Mouse (Mus musculus) limb, embryonic 13.5 days (tissue): ENCODE measurements at regions not wholly inside any gene's neighbourhood (a gene's known extent, or its start where the extent isn't known, plus 50 kb on each side); places are given as distances from the start of the nearest gene placed in this dataset.

Experiments
- ATAC-seq: fragments of 200-750 bp; cut with Nextera tagmentation; 2 replicates; pipeline ENCODE4 v1.8.0; 2017; ENCODE audit warnings: low read depth, moderate number of reproducible peaks, moderate TSS enrichment; ENCODE audit not compliant: low FRiP score
- H3K27ac ChIP-seq: fragments of 300-500 bp; sonication (generic); 2 replicates; pipeline ENCODE4 v1.5.1; 2015; ENCODE audit warnings: inconsistent platforms, mild to moderate bottlenecking, moderate library complexity
- H3K27me3 ChIP-seq: fragments of 300-500 bp; sonication (generic); 2 replicates; pipeline ENCODE4 v1.6.1; 2015; ENCODE audit warnings: mild to moderate bottlenecking, inconsistent platforms
- H3K36me3 ChIP-seq: fragments of 300-500 bp; sonication (generic); 2 replicates; pipeline ENCODE4 v1.6.1; 2015; ENCODE audit warnings: inconsistent platforms, mild to moderate bottlenecking, moderate library complexity
- H3K4me1 ChIP-seq: fragments of 300-500 bp; sonication (generic); 2 replicates; pipeline ENCODE4 v1.6.1; 2015; ENCODE audit warnings: inconsistent platforms
- H3K4me2 ChIP-seq: fragments of 300-500 bp; sonication (generic); replicated peaks from 2 replicates; pipeline ENCODE4 v1.6.1; 2015; ENCODE audit warnings: inconsistent platforms, mild to moderate bottlenecking, moderate library complexity
- H3K4me3 ChIP-seq: fragments of 300-500 bp; sonication (generic); 2 replicates; pipeline ENCODE4 v1.5.1; 2015; ENCODE audit warnings: moderate library complexity, mild to moderate bottlenecking, inconsistent platforms
- H3K9ac ChIP-seq: fragments of 300-500 bp; sonication (generic); 2 replicates; pipeline ENCODE4 v1.6.1; 2015; ENCODE audit warnings: mild to moderate bottlenecking, inconsistent platforms
- H3K9me3 ChIP-seq: fragments of 300-500 bp; sonication (generic); 2 replicates; pipeline ENCODE4 v1.6.1; 2016; ENCODE audit warnings: inconsistent platforms
- WGBS: fragments of 180-500 bp; shearing (Covaris S2); methylation state at CpG from one replicate; pipeline ENCODE4 v1.1.7; 2015; 5-methylcytosine and 5-hydroxymethylcytosine counted together

- Histone ChIP-seq H3K36me3 (no peaks in the 10 kb centered on the region), H3K4me1 (peaks cover 18% of the 10 kb centered on the region), H3K27ac (no peak overlapping the region), H3K9me3 (no peaks in the 10 kb centered on the region), H3K4me3 (no peak overlapping the region), H3K9ac (no peak overlapping the region), H3K27me3 (no peaks in the 10 kb centered on the region), H3K4me2 (no peak overlapping the region)
- no peak for ATAC-seq
- WGBS = 56% methylated on average over 10 of the region's 10 CpGs
These were observed 78.3 kb upstream of the Prickle1 start for GRCm38 (mm10) chr15:93673976-93674375.

- 10% methylated on average over 5 of the region's 5 CpGs for WGBS
- ATAC-seq = peak; percentile 67; the same call in 1 of the 2 replicates
- H3K36me3 ChIP-seq = no peaks in the 10 kb centered on the region
- H3K27me3 ChIP-seq = no peaks in the 10 kb centered on the region
- peak overlapping the region; percentile 6; the same call in 1 of the 2 replicates for H3K9ac ChIP-seq
- no peak overlapping the region for H3K4me2 ChIP-seq
- peaks cover 17% of the 10 kb centered on the region for H3K4me1 ChIP-seq
- 0 out of 2 replicates have a peak, but pooled peaks cover 6% of the 10 kb centered on the region for H3K9me3 ChIP-seq
- peak overlapping the region; percentile 40; the same call in 1 of the 2 replicates for H3K27ac ChIP-seq
- H3K4me3 ChIP-seq = no peak overlapping the region
These were observed 68.2 kb upstream of the Prickle1 start for GRCm38 (mm10) chr15:93663876-93664275.

- 97% methylated on average over 1 of the region's 1 CpGs for WGBS
These were observed 66.9 kb upstream of the Prickle1 start for GRCm38 (mm10) chr15:93662601-93663000.

GRCm38 (mm10) chr15:93661801-93662200, 66.1 kb upstream of the Prickle1 start:
- Histone ChIP-seq H3K9ac (no peak overlapping the region), H3K9me3 (0 out of 2 replicates have a peak, but pooled peaks cover 6% of the 10 kb centered on the region), H3K4me2 (no peak overlapping the region), H3K4me1 (peaks cover 23% of the 10 kb centered on the region), H3K27ac (no peak overlapping the region), H3K4me3 (no peak overlapping the region), H3K27me3 (no peaks in the 10 kb centered on the region), H3K36me3 (no peaks in the 10 kb centered on the region)
- WGBS = 92% methylated on average over 2 of the region's 2 CpGs
- ATAC-seq = no peak

More at GRCm38 (mm10) chr15:93662601-93663000, 66.9 kb upstream of the Prickle1 start:
- Histone ChIP-seq H3K4me1 (peaks cover 17% of the 10 kb centered on the region), H3K27me3 (no peaks in the 10 kb centered on the region), H3K9ac (no peak overlapping the region), H3K4me3 (no peak overlapping the region), H3K4me2 (no peak overlapping the region), H3K36me3 (no peaks in the 10 kb centered on the region), H3K27ac (no peak overlapping the region), H3K9me3 (0 out of 2 replicates have a peak, but pooled peaks cover 6% of the 10 kb centered on the region)
- no peak for ATAC-seq

- Histone ChIP-seq H3K4me1 (peaks cover 30% of the 10 kb centered on the region), H3K4me3 (no peak overlapping the region), H3K36me3 (no peaks in the 10 kb centered on the region), H3K9ac (no peak overlapping the region), H3K27ac (peak overlapping the region; percentile 15; the same call in 1 of the 2 replicates), H3K9me3 (0 out of 2 replicates have a peak, but pooled peaks cover 6% of the 10 kb centered on the region), H3K27me3 (no peaks in the 10 kb centered on the region), H3K4me2 (no peak overlapping the region)
- WGBS = 80% methylated on average over 14 of the region's 14 CpGs
- no peak for ATAC-seq
These were observed 65.4 kb upstream of the Prickle1 start for GRCm38 (mm10) chr15:93660952-93661648.

- Histone ChIP-seq H3K9me3 (0 out of 2 replicates have a peak, but pooled peaks cover 10% of the 10 kb centered on the region), H3K4me1 (peaks cover 22% of the 10 kb centered on the region), H3K36me3 (no peaks in the 10 kb centered on the region), H3K9ac (no peak overlapping the region), H3K4me2 (no peak overlapping the region), H3K27me3 (no peaks in the 10 kb centered on the region), H3K4me3 (no peak overlapping the region), H3K27ac (peak overlapping the region; percentile 70)
- WGBS = 86% methylated on average over 6 of the region's 6 CpGs
- no peak for ATAC-seq
These were observed 61.5 kb upstream of the Prickle1 start for GRCm38 (mm10) chr15:93657171-93657570.

GRCm38 (mm10) chr15:93656713-93657112, 61.0 kb upstream of the Prickle1 start:
- peak; percentile 57; the same call in 1 of the 2 replicates for ATAC-seq
- no peaks in the 10 kb centered on the region for H3K27me3 ChIP-seq

GRCm38 (mm10) chr15:93655743-93656142, 60.1 kb upstream of the Prickle1 start:
- ATAC-seq = no peak
- Histone ChIP-seq H3K4me1 (peaks cover 31% of the 10 kb centered on the region), H3K4me3 (no peak overlapping the region), H3K36me3 (no peaks in the 10 kb centered on the region), H3K27ac (no peak overlapping the region), H3K27me3 (no peaks in the 10 kb centered on the region), H3K9ac (no peak overlapping the region), H3K9me3 (0 out of 2 replicates have a peak, but pooled peaks cover 4% of the 10 kb centered on the region), H3K4me2 (no peak overlapping the region)
- WGBS = 92% methylated on average over 6 of the region's 6 CpGs

More at GRCm38 (mm10) chr15:93656713-93657112, 61.0 kb upstream of the Prickle1 start:
- Histone ChIP-seq H3K4me2 (no peak overlapping the region), H3K36me3 (no peaks in the 10 kb centered on the region), H3K9me3 (0 out of 2 replicates have a peak, but pooled peaks cover 5% of the 10 kb centered on the region), H3K4me1 (peaks cover 22% of the 10 kb centered on the region), H3K27ac (peak overlapping the region; percentile 70), H3K9ac (no peak overlapping the region), H3K4me3 (no peak overlapping the region)
- WGBS = 31% methylated on average over 6 of the region's 6 CpGs

- ATAC-seq = no peak
- no peak overlapping the region for H3K4me3 ChIP-seq
- H3K27me3 ChIP-seq = no peaks in the 10 kb centered on the region
- H3K9me3 ChIP-seq = 0 out of 2 replicates have a peak, but pooled peaks cover 4% of the 10 kb centered on the region
- H3K9ac ChIP-seq = no peak overlapping the region
- no peak overlapping the region for H3K4me2 ChIP-seq
- H3K4me1 ChIP-seq = peaks cover 36% of the 10 kb centered on the region
- no peak overlapping the region for H3K27ac ChIP-seq
- H3K36me3 ChIP-seq = no peaks in the 10 kb centered on the region
- WGBS = 84% methylated on average over 6 of the region's 6 CpGs
These were observed 59.6 kb upstream of the Prickle1 start for GRCm38 (mm10) chr15:93655243-93655642.

GRCm38 (mm10) chr15:93653378-93653777, 57.7 kb upstream of the Prickle1 start:
- no peak for ATAC-seq
- H3K9me3 ChIP-seq = 0 out of 2 replicates have a peak, but pooled peaks cover 4% of the 10 kb centered on the region
- no peaks in the 10 kb centered on the region for H3K27me3 ChIP-seq
- no peak overlapping the region for H3K4me3 ChIP-seq
- H3K4me2 ChIP-seq = no peak overlapping the region
- no peak overlapping the region for H3K27ac ChIP-seq
- H3K4me1 ChIP-seq = peaks cover 37% of the 10 kb centered on the region
- H3K36me3 ChIP-seq = no peaks in the 10 kb centered on the region
- no peak overlapping the region for H3K9ac ChIP-seq
- WGBS = 89% methylated on average over 1 of the region's 1 CpGs

GRCm38 (mm10) chr15:93650981-93651757, 55.5 kb upstream of the Prickle1 start:
- no peaks in the 10 kb centered on the region for H3K36me3 ChIP-seq
- no peak overlapping the region for H3K9ac ChIP-seq
- H3K4me2 ChIP-seq = no peak overlapping the region
- 56% methylated on average over 14 of the region's 14 CpGs for WGBS
- H3K27ac ChIP-seq = no peak overlapping the region
- peaks cover 28% of the 10 kb centered on the region for H3K4me1 ChIP-seq
- H3K4me3 ChIP-seq = no peak overlapping the region
- ATAC-seq = no peak
- no peaks in the 10 kb centered on the region for H3K27me3 ChIP-seq
- 0 out of 2 replicates have a peak, but pooled peaks cover 4% of the 10 kb centered on the region for H3K9me3 ChIP-seq

- H3K4me2 ChIP-seq = no peak overlapping the region
- no peak overlapping the region for H3K9ac ChIP-seq
- 84% methylated on average over 2 of the region's 2 CpGs for WGBS
- H3K4me1 ChIP-seq = peaks cover 20% of the 10 kb centered on the region
- H3K27ac ChIP-seq = no peak overlapping the region
- no peaks in the 10 kb centered on the region for H3K36me3 ChIP-seq
- H3K27me3 ChIP-seq = no peaks in the 10 kb centered on the region
- no peak overlapping the region for H3K4me3 ChIP-seq
- 0 out of 2 replicates have a peak, but pooled peaks cover 3% of the 10 kb centered on the region for H3K9me3 ChIP-seq
- no peak for ATAC-seq
These were observed 54.4 kb upstream of the Prickle1 start for GRCm38 (mm10) chr15:93650009-93650522.
